Mouse (Mus musculus): Measurements from ENCODE around the gene 4931429L15Rik. TPM values are rescaled to one million over a fixed set of nuclear protein-coding genes. Genes with fewer than 3 reads are reported as not detected.

The 4931429L15Rik gene
- total and polyA plus RNA-seq, 2 experiments = not detected

DNA sequence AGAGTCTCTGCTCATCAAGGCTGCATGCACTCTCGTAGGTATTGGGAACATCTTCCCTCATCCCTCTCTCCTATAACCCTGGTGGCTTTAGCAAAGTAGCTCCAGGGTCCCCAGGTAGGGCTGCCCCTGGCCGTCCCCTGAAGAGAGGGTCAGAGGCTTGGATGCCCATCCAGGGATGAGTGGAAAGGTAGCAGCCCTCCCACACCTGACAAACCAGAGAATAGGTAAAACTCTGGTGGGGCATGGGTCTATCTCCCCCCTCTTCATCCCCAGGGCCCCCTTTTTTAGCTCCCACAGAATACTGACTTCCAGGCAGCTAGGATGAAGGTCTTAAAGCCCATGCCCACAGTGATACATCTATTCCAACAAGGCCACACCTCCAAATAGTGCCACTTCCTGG lies 675 bp upstream of the 4931429L15Rik start:
- TF ChIP-seq CTCF (IDR thresholded peaks at IDR 0.05; ENCODE audit: low read depth, low read length) (no peak), POLR2A (IDR thresholded peaks at IDR 0.05; ENCODE audit: extremely low read depth, insufficient read depth, low read length) (no peak)
- 88% methylated on average over 2 of the region's 2 CpGs for WGBS
- Histone ChIP-seq H3K36me3 (ENCODE audit: control insufficient read depth, insufficient read depth, low read length) (no peaks in the 10 kb centered on the region), H3K4me3 (ENCODE audit: insufficient read depth, low read depth, low read length) (no peak overlapping the region), H3K27me3 (ENCODE audit: control insufficient read depth, insufficient read depth, low read length) (no peaks in the 10 kb centered on the region), H3K9ac (ENCODE audit: low read depth, low read length) (no peak overlapping the region), H3K4me1 (ENCODE audit: control insufficient read depth, insufficient read depth, low read length) (no peaks in the 10 kb centered on the region), H3K27ac (replicated peaks; ENCODE audit: insufficient read depth, low read depth, low read length) (no peak overlapping the region), H3K79me2 (ENCODE audit: control insufficient read depth, insufficient read depth, low read length) (no peaks in the 10 kb centered on the region)
- no peak for DNase-seq (ENCODE audit: extremely low read depth, low read depth, low spot score)

GRCm38 (mm10) chr9:46317957-46318356 lies 1.8 kb downstream of the 4931429L15Rik start:
- H3K4me3 ChIP-seq (ENCODE audit: insufficient read depth, low read depth, low read length) = no peak overlapping the region
- DNase-seq (ENCODE audit: extremely low read depth, low read depth, low spot score) = no peak
- WGBS = 93% methylated on average over 3 of the region's 3 CpGs
- no peaks in the 10 kb centered on the region for H3K79me2 ChIP-seq (ENCODE audit: control insufficient read depth, insufficient read depth, low read length)
- no peak overlapping the region for H3K27ac ChIP-seq (replicated peaks; ENCODE audit: insufficient read depth, low read depth, low read length)
- H3K36me3 ChIP-seq (ENCODE audit: control insufficient read depth, insufficient read depth, low read length) = no peaks in the 10 kb centered on the region
- H3K27me3 ChIP-seq (ENCODE audit: control insufficient read depth, insufficient read depth, low read length) = no peaks in the 10 kb centered on the region
- H3K4me1 ChIP-seq (ENCODE audit: control insufficient read depth, insufficient read depth, low read length) = no peaks in the 10 kb centered on the region
- H3K9ac ChIP-seq (ENCODE audit: low read depth, low read length) = no peak overlapping the region
- TF ChIP-seq CTCF (IDR thresholded peaks at IDR 0.05; ENCODE audit: low read depth, low read length) (peak; percentile 36), POLR2A (IDR thresholded peaks at IDR 0.05; ENCODE audit: extremely low read depth, insufficient read depth, low read length) (no peak)

- Histone ChIP-seq H3K27me3 (ENCODE audit: control insufficient read depth, insufficient read depth, low read length) (no peaks in the 10 kb centered on the region), H3K4me1 (ENCODE audit: control insufficient read depth, insufficient read depth, low read length) (no peaks in the 10 kb centered on the region), H3K9ac (ENCODE audit: low read depth, low read length) (no peak overlapping the region), H3K27ac (replicated peaks; ENCODE audit: insufficient read depth, low read depth, low read length) (no peak overlapping the region), H3K4me3 (ENCODE audit: insufficient read depth, low read depth, low read length) (no peak overlapping the region), H3K36me3 (ENCODE audit: control insufficient read depth, insufficient read depth, low read length) (no peaks in the 10 kb centered on the region), H3K79me2 (ENCODE audit: control insufficient read depth, insufficient read depth, low read length) (no peaks in the 10 kb centered on the region)
- 83% methylated on average over 8 of the region's 8 CpGs for WGBS
- DNase-seq (ENCODE audit: extremely low read depth, low read depth, low spot score) = no peak
- no peak for TF ChIP-seq CTCF (IDR thresholded peaks at IDR 0.05; ENCODE audit: low read depth, low read length)
- no peak for TF ChIP-seq POLR2A (IDR thresholded peaks at IDR 0.05; ENCODE audit: extremely low read depth, insufficient read depth, low read length)
Measured at GRCm38 (mm10) chr9:46316909-46317308, 2.9 kb downstream of the 4931429L15Rik start.

GRCm38 (mm10) chr9:46316388-46316787 lies 3.4 kb downstream of the 4931429L15Rik start:
- TF ChIP-seq CTCF (IDR thresholded peaks at IDR 0.05; ENCODE audit: low read depth, low read length) = no peak
- TF ChIP-seq POLR2A (IDR thresholded peaks at IDR 0.05; ENCODE audit: extremely low read depth, insufficient read depth, low read length) = no peak
- no peak for DNase-seq (ENCODE audit: extremely low read depth, low read depth, low spot score)
- no peaks in the 10 kb centered on the region for H3K27me3 ChIP-seq (ENCODE audit: control insufficient read depth, insufficient read depth, low read length)
- H3K27ac ChIP-seq (replicated peaks; ENCODE audit: insufficient read depth, low read depth, low read length) = no peak overlapping the region
- no peaks in the 10 kb centered on the region for H3K36me3 ChIP-seq (ENCODE audit: control insufficient read depth, insufficient read depth, low read length)
- no peak overlapping the region for H3K4me3 ChIP-seq (ENCODE audit: insufficient read depth, low read depth, low read length)
- H3K4me1 ChIP-seq (ENCODE audit: control insufficient read depth, insufficient read depth, low read length) = no peaks in the 10 kb centered on the region
- H3K79me2 ChIP-seq (ENCODE audit: control insufficient read depth, insufficient read depth, low read length) = no peaks in the 10 kb centered on the region
- WGBS = 51% methylated on average over 5 of the region's 5 CpGs
- H3K9ac ChIP-seq (ENCODE audit: low read depth, low read length) = no peak overlapping the region

DNA sequence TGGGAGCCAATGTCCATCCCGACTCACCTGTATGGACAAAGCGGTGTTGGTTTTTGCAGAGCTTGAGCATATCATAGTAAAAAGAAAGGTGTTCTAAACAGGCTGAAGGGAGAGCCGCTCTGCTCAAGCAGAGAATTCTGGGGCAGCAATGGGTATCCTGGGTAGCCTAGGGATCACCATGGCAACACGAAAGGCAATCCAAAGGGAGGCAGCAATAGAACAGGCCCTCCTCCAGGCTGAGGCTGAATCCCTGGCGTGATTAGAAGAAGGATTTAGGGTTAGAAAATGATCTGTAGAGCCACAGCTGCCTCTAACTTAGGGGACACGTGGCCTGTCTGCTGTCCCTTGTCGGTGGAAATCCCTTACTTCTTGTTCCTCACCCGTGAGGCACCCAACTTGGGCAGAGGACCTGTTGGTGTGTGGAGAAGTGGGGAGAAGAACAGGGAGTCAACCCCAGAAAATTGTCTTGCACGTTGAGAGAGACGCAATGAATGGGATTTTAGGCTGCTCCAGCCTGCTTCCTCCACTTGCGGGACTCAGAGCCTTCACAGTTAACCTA lies 3.9 kb downstream of the 4931429L15Rik start:
- H3K9ac ChIP-seq (ENCODE audit: low read depth, low read length) = no peak overlapping the region
- no peak for DNase-seq (ENCODE audit: extremely low read depth, low read depth, low spot score)
- no peaks in the 10 kb centered on the region for H3K4me1 ChIP-seq (ENCODE audit: control insufficient read depth, insufficient read depth, low read length)
- H3K4me3 ChIP-seq (ENCODE audit: insufficient read depth, low read depth, low read length) = no peak overlapping the region
- H3K27ac ChIP-seq (replicated peaks; ENCODE audit: insufficient read depth, low read depth, low read length) = no peak overlapping the region
- no peaks in the 10 kb centered on the region for H3K36me3 ChIP-seq (ENCODE audit: control insufficient read depth, insufficient read depth, low read length)
- TF ChIP-seq CTCF (IDR thresholded peaks at IDR 0.05; ENCODE audit: low read depth, low read length) = no peak
- TF ChIP-seq POLR2A (IDR thresholded peaks at IDR 0.05; ENCODE audit: extremely low read depth, insufficient read depth, low read length) = no peak
- WGBS = 68% methylated on average over 11 of the region's 11 CpGs
- no peaks in the 10 kb centered on the region for H3K79me2 ChIP-seq (ENCODE audit: control insufficient read depth, insufficient read depth, low read length)
- no peaks in the 10 kb centered on the region for H3K27me3 ChIP-seq (ENCODE audit: control insufficient read depth, insufficient read depth, low read length)

GRCm38 (mm10) chr9:46314921-46315320 lies 4.9 kb downstream of the 4931429L15Rik start:
- Histone ChIP-seq H3K27me3 (ENCODE audit: control insufficient read depth, insufficient read depth, low read length) (no peaks in the 10 kb centered on the region), H3K4me1 (ENCODE audit: control insufficient read depth, insufficient read depth, low read length) (no peaks in the 10 kb centered on the region), H3K4me3 (ENCODE audit: insufficient read depth, low read depth, low read length) (no peak overlapping the region), H3K9ac (ENCODE audit: low read depth, low read length) (no peak overlapping the region), H3K36me3 (ENCODE audit: control insufficient read depth, insufficient read depth, low read length) (no peaks in the 10 kb centered on the region), H3K79me2 (ENCODE audit: control insufficient read depth, insufficient read depth, low read length) (no peaks in the 10 kb centered on the region), H3K27ac (replicated peaks; ENCODE audit: insufficient read depth, low read depth, low read length) (no peak overlapping the region)
- no peak for DNase-seq (ENCODE audit: extremely low read depth, low read depth, low spot score)
- TF ChIP-seq CTCF (IDR thresholded peaks at IDR 0.05; ENCODE audit: low read depth, low read length) (no peak), POLR2A (IDR thresholded peaks at IDR 0.05; ENCODE audit: extremely low read depth, insufficient read depth, low read length) (no peak)
- WGBS = 38% methylated on average over 2 of the region's 2 CpGs

Data from liver, adult 2 months (tissue).